Mouse (Mus musculus): ENCODE measurements around the gene Hdc. TPM values are rescaled to one million over a fixed set of nuclear protein-coding genes. Genes with fewer than 3 reads are reported as not detected.

The Hdc gene
- total RNA-seq, 1 experiment from 2014 or later = 22.6 TPM

DNA sequence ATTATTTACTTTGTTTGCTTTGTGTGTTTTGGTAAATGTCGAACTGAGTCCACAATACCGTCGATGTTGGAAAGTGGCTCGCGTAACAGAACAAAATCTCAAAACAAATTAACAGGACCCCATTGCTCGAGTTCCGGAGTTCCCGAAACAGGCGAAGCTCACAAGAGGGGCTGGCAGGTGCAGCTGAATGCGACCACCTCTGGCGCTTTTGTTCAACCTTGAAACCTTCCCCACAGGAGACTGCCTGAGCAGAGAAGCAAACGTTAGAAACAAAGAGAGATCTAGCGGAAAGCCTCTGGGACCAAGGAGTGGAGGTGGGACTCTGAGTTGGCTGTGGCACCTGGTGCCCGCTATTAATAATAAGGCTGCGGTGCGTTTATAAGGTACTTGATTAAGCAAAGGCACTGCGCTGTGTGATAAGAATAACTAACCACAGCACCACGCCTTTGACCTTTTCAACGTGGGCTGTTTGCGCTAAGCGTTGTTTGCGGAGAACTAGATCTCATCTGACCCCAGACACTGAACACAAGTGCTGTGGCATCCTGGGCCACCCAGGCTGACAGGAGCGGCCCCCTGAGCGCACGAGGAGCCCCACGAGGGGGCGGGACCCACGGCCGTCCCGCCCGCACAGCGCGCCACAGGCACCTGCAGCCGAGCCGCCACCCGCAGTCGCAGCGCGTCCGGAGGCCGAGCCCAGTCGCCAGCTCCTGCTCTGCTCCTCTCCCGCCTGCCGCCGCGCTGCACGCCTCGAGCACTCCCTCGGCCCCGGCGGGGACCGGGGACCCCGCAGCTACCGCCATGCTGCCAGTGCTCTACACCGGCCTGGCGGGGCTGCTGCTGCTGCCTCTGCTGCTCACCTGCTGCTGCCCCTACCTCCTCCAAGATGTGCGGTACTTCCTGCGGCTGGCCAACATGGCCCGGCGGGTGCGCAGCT is 66.5 kb downstream of the Hdc start, which contains the start of gene Slc27a2:
Slc27a2 (plus strand) TSS at position 51 of the 934 bp plus-strand sequence.
- peak; percentile 48 for DNase-seq

GRCm38 (mm10) chr2:126551896-126552295 is 67.2 kb downstream of the Hdc start:
- no peak for DNase-seq

DNA sequence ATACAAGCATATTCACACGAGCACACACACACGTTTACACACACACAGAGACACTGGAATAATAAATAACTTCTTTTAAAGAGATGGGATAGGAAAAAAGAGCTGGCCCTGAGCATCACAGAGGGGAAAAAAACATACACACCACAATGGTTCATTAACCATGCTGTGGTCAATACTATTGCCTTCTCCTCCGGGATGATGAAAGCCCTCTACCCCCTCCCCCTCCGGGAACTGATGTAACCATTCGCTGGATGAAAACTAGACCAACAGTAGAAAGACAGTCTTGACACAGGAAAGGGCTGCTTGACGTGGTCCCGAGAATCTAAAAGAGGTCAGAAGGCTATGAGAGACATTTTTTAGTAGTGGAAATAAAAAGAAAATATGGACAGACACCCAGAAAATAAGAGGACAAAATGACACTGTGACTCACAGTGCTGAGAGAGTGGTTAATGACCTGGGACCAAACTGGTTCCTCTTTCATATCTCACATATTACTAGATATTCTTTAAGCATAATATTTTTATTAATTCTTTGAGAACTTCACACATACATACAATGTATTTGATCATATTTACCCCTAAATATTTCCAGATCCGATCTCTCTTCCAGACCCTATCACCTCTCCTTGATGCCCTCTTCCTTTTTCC is 67.7 kb downstream of the Hdc start:
- DNase-seq = no peak

DNA sequence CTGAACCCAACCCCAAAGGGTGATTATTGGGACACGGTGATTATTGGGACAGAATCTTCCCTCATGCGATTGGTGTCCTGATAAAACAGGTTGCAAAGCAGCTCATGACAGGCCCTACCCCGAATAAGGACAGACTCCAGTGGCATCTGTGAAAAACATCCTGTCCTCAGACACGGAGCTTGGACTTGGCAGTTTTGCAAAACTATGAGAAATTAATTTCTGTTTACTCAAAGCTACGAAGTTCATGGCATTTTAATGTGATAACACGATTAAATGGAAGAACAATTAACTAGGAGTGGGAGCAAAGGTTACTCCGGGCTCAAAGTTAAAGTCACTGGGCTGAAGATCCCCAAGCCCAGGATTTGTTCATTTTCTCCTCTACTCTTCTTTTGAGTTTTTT is 69.4 kb downstream of the Hdc start:
- DNase-seq = no peak

GRCm38 (mm10) chr2:126546392-126546791 is 72.7 kb downstream of the Hdc start:
- no peak for DNase-seq

DNA sequence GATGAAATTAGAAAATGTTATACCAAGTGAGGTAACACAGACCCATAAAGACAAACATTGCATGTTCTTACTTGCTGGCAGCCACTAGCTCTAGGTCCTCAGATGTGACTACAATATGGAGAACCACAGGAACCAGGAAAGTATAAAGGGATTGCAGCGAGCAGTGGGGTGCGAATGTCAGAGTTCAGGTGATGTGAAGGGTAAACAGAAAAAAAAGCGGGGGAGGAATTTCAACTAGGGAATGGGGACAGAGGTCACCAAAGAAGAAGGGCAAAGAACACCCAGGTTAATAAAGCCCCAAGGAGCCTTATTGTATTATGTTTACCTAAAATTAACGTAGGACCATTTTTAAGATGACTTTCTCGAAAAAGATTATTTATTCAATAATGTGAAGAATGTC is 73.8 kb downstream of the Hdc start:
- no peak for DNase-seq

Other genes with a start within 250 kb of the Hdc start
- gene Atp8b4, start 118.6 kb downstream of the Hdc start, total RNA-seq (2021) = 0.82 and 1.00 TPM in 2 replicates
- 18.8 and 40.4 TPM in 2 replicates for gene Slc27a2, start 66.9 kb downstream of the Hdc start, total RNA-seq (2021)
- 18.4 and 19.6 TPM in 2 replicates for gene Gabpb1, start 57.0 kb upstream of the Hdc start, total RNA-seq (2021)
- 80.1 and 81.6 TPM in 2 replicates for gene Usp8, start 88.0 kb upstream of the Hdc start, total RNA-seq (2021)
- not detected in 2 replicates for gene Usp50, start 164.2 kb upstream of the Hdc start, total RNA-seq (2021)

Data from adrenal gland, postnatal 25 days (tissue).